Mouse (Mus musculus): ENCODE results near the gene 8030411F24Rik. TPM values are rescaled to one million over a fixed set of nuclear protein-coding genes. Genes with fewer than 3 reads are reported as not detected.

Gene 8030411F24Rik
- polyA plus RNA-seq, 1 experiment from 2014 or later = not detected

Other genes starting within 250 kb of the 8030411F24Rik start
- gene Nxt1, start 109.4 kb upstream of the 8030411F24Rik start, polyA plus RNA-seq (2014; fragmentation: Nextera tagmentation; extraction: Ambion mirVana) = 104 and 108 TPM in 2 replicates
- 16.7 and 18.4 TPM in 2 replicates for gene Gzf1, start 101.0 kb upstream of the 8030411F24Rik start, polyA plus RNA-seq (2014; fragmentation: Nextera tagmentation; extraction: Ambion mirVana)
- gene Napb, start 49.5 kb upstream of the 8030411F24Rik start, polyA plus RNA-seq (2014; fragmentation: Nextera tagmentation; extraction: Ambion mirVana) = 1.4 and 1.5 TPM in 2 replicates
- gene Cstl1, start 31.7 kb upstream of the 8030411F24Rik start, polyA plus RNA-seq (2014; fragmentation: Nextera tagmentation; extraction: Ambion mirVana) = not detected in 2 replicates
- not detected in 2 replicates for gene Cst11, start 10.5 kb upstream of the 8030411F24Rik start, polyA plus RNA-seq (2014; fragmentation: Nextera tagmentation; extraction: Ambion mirVana)
- gene Cst12, start 7.4 kb downstream of the 8030411F24Rik start, polyA plus RNA-seq (2014; fragmentation: Nextera tagmentation; extraction: Ambion mirVana) = not detected in 2 replicates
- not detected in 2 replicates for gene Cst8, start 16.8 kb downstream of the 8030411F24Rik start, polyA plus RNA-seq (2014; fragmentation: Nextera tagmentation; extraction: Ambion mirVana)
- not detected in 2 replicates for gene Cst13, start 38.1 kb downstream of the 8030411F24Rik start, polyA plus RNA-seq (2014; fragmentation: Nextera tagmentation; extraction: Ambion mirVana)
- not detected in 2 replicates for gene Cst9, start 53.1 kb downstream of the 8030411F24Rik start, polyA plus RNA-seq (2014; fragmentation: Nextera tagmentation; extraction: Ambion mirVana)
- gene 9230104L09Rik, start 83.0 kb downstream of the 8030411F24Rik start, polyA plus RNA-seq (2014; fragmentation: Nextera tagmentation; extraction: Ambion mirVana) = not detected in 2 replicates
- gene Cst3, start 93.7 kb downstream of the 8030411F24Rik start, polyA plus RNA-seq (2014; fragmentation: Nextera tagmentation; extraction: Ambion mirVana) = 209 and 224 TPM in 2 replicates
- gene Gm1330, start 221.2 kb downstream of the 8030411F24Rik start, polyA plus RNA-seq (2014; fragmentation: Nextera tagmentation; extraction: Ambion mirVana) = not detected in 2 replicates
- not detected in 2 replicates for gene Gm10750, start 235.2 kb downstream of the 8030411F24Rik start, polyA plus RNA-seq (2014; fragmentation: Nextera tagmentation; extraction: Ambion mirVana)